Mouse (Mus musculus) kidney, adult 9 months (tissue): Measurements from ENCODE around the gene Fosl2.

Source experiments
- DNase-seq: peaks from one replicate; pipeline ENCODE4 v3.0.0; 2022

Gene Fosl2

GRCm38 (mm10) chr5:32182885-32183629 is 47.5 kb downstream of the Fosl2 start:
- peak; percentile 13 for DNase-seq

DNA sequence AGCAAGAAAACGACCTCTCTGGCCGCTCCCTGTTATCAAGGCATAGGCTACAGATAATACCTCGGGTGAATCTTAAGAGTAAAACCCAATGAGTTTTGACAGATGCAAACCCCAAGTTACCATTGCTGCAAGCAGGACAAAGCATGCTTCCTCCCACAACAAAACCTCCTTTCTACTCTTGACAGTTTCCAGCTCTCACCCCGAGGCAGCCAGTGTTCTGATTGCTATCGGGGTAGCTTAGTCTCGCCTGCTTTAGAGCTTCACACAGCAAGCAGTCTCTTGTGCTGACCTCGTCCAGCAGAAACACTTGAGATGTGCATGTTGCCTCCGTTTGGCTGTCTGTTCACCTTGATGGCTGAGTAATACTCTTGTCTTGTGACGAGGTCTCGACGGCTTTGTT is 52.1 kb downstream of the Fosl2 start:
- DNase-seq = no peak

DNA sequence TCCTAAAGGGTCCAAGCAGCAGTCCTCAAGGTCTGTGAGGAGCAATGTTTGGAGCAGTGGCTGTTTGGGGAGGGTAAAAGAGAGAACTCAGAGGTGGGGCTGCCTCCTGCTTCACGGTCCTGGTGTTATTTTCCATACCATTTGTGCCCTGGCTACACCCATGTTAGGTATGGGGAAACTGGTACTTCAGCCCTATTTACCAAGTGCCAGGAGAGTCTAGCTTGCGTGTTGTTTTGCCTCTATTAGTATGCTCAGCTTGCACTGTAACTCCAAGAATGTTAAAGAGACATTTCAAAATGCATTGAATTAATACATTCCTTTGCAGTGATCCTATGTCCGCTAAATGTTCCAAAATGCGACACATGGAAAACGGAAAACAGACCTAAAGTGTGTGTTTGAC is 55.7 kb downstream of the Fosl2 start:
- no peak for DNase-seq

DNA sequence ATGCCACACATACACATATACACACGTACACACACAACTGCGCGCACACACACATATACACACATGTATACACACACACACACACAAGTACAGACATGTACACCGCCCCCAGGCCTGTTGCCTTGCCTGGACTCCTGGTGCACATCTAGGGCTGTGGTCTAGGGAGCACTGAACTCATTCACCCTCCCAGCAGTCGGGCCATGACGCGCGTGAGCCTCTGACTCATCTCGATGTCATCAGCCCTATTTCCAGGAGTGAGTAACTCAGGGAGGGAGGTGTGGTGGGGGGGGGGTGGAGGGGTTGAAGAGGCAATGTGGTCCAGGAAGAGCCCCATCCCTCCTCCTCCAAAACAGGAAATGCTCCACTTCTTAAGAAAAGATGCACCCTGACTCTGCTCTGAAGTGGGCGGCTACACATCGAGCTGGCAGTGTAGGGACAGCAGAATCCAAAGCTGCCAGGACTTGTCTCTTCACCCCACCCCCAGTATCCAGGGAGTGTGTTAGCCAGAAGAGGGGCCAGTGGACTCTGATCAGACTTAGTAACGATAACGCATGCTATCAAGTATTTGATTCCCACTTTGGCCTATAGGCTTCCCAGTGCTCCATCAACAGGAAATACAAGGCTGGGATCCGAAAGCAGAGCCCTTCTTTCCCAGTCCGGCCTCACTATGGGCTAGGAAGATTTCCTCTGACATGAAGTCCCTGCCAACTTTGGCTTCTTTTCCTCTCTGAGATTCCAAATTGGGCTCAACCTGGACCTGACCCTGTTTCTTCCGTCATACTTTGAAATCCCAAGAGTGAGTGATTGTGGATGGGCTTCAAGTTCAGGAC is 56.6 kb downstream of the Fosl2 start:
- peak; percentile 9 for DNase-seq

DNA sequence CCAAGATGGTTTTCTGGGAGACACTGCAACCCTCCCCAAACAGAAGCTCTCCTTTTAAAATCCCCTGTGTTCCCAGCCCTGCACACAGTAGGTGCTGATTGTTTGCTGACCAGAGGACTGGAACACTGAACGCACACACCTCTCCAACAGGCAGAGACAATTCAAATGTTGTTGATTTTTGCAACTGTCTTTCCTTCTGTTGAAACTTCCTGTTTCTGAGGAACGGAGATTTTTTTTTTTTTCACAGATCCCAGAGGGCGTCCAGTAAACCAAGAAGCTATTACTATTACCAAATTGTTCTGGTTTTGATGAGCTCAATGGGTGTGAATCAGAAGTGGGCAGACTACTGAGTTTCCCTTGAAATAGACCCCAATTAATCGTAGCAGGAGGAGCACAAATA is 58.6 kb downstream of the Fosl2 start:
- no peak for DNase-seq

GRCm38 (mm10) chr5:32195857-32196609 is 60.4 kb downstream of the Fosl2 start:
- peak; percentile 47 for DNase-seq

DNA sequence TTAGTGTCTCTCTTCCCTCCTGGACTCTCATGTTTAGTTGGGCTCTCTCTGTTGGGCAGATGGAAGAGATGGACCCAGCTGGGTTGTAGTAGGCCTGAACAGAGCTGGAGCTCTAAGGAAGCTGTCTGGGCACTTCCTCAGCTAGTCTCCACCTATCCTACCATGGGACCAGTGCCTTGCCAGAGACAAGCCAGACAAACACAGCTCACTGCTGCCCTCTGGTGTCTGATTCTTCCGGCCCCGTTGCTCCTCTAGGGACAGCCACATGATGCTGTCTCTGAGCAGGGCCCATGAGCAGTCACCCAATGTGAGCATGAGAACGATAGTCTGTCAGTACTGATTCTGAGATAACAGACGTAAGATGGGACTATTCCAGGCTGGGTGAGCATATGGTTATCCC is 62.1 kb downstream of the Fosl2 start:
- DNase-seq = peak; percentile 96

DNA sequence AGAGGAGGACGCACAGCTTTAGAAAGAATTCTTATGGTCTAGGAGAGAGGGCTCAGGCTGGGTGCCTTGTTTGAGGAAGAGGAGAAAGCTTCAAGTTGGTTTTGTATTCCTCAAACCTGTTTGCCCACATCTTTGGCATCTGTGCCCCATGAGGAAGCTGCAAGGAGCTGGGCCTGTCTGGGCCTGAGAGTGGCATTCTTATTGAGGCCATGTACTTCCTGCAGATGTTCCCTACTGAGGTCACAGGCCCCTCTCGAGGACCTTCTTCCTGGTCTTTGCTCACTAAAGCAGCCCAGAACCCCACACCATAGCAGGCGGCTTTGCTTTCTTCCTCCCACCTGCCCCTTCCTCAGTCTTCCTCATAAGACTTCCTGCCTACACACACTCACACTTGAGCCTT is 63.5 kb downstream of the Fosl2 start:
- DNase-seq = no peak

GRCm38 (mm10) chr5:32199594-32199993 is 64.0 kb downstream of the Fosl2 start:
- DNase-seq = no peak

- no peak for DNase-seq
Observed at GRCm38 (mm10) chr5:32204653-32205052, 69.1 kb downstream of the Fosl2 start.

- DNase-seq = peak; percentile 43
Observed at GRCm38 (mm10) chr5:32206726-32207125, 71.1 kb downstream of the Fosl2 start.
